Mouse (Mus musculus) erythroblast, adult 5-6 weeks (primary cell): ENCODE results near the gene Prdx2. TPM values are rescaled to one million over a fixed set of nuclear protein-coding genes. Genes with fewer than 3 reads are reported as not detected.

Experiments
- ATAC-seq: replicated peaks from 2 replicates; pipeline ENCODE4 v1.8.0; 2016; ENCODE audit warnings: moderate number of reproducible peaks, mild to moderate bottlenecking, moderate TSS enrichment, inconsistent platforms; ENCODE audit not compliant: poor library complexity, low FRiP score, severe bottlenecking
- total RNA-seq, 2 experiments: library from RNA; stranded (forward) in 1 of 2; stranded (reverse) in 1 of 2; fragments of 150-400 nt in 1 of 2; fragments of 200-764, 138-1000 nt in 1 of 2; gene quantifications; 2 replicates each; pipeline versions ENCODE4 v1.2.3 to v1.2.4; 2015 to 2017; ENCODE audit warnings: low replicate concordance in 2 of 2

Prdx2 gene
- total RNA-seq, 2 experiments from 2014 or later, result 1,430 to 2,235 TPM

GRCm38 (mm10) chr8:84976763-84977434, 7.5 kb downstream of the Prdx2 start:
- ATAC-seq, result no peak

DNA sequence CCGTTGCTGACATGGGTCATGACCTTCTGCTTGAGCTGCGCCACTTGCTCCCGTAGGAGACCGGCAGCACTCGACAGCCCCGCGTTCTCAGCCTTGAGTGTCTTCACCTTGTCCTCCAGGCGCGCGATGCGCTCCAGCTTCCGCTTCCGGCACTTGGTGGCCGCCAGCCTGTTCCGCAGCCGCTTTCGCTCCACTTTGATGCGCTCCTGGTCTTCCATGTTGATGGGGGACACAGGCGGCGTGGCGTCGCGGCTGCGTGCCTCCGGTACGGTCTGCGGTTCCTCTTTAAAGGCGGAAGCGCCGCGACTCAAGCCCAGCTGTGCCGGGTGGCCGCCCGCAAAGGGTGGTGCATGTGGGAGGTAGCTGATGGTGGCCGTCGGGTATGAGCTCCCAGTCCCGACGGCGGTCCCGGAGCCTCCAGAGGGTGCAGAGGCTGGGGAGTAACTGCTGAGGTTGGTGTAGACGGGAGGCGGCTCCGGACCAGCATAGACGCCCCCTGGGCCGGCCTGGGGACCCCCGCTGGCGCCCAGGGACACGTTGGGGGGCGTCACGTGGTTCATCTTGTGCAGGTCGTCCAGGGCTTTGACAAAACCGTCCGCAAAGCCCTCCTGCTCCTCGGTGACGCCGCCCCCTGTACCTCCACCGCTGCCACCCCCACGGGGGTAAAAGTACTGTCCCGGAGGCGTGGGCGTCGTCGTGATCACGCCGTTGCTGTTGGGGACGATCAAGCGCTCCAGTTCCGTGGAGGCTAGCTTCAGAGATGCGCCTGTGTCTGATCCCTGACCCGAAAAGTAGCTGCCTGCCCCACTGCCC, 8.3 kb downstream of the Prdx2 start:
- no peak for ATAC-seq

DNA sequence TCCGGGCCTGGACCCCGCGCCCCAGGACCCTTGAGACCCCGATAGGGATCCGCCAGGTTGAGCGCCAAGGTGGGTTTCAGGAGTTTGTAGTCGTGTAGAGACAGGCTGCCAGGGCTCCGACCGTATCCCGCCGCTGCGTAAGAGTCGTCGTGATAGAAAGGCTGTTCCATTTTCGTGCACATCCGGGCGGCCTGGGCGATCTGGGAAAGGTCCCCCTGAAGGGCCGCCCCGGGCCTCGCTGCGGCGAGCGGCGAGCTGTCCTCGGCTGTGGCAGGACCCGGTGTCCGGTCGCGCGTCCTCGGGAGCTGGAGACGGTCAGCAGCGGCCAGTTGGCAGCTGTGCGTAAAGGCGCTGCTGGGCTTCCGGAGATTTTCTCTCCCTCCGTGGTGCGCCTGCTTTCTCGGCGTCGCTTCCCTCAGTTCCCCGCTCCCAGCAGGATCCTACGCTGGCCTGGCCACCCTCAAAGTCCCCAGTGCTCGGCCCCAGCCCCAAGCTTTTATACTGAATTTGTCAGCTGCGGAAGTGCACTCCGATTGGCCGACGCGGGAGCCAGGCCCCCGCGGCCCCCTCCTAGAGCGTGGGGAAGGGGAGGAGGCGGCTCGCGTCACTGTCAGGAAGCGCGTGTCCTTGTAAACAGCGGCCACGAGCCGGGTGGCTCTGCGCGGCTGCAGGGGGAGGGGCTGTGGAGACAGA, 9.0 kb downstream of the Prdx2 start, which contains the start of gene Junb:
Gene Junb, minus strand, starts transcription at position 471 of the 693 bp plus-strand sequence.
- no peak for ATAC-seq

DNA sequence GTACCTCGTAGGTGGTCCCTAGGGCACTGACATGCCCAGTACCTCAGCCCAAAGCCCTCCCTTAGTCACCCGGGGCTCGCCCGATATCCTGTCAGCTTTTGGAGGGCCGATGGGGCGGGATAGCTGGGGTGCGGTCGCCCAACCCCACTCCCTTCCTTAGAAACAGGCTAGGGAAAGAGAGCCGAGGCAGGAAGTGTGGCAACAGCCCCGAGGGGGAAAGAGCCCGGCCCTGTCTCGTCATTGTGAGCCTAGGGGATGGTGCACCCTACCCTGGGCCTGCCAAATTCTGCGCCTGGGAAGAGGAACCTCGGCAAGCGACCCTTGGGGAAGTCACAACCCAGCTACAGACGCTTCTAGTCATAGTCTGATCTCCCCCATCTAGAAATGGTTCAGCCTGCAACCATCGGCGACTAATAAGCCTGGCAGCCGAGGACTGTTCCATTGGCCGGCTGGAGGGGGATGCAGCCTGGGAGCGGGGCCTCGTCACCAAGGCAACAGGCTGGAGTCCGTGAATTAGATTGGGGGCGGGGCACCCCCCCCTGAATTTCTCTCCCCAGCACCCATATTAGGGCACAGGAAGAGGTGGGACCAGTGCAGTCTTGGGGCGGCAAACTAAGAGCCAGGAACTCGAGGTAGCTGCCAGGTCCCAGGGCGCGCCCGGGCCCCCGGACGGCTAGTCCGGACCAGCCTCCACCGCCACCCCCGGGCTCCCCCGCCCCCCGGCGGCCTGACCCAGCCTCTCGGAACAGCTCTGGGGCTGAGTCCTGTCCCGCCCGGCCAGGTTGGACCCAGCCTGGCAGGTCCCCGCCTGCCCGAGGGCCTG, 10.4 kb downstream of the Prdx2 start:
- peak; percentile 62 for ATAC-seq

- ATAC-seq, result no peak
Observed at GRCm38 (mm10) chr8:84980622-84981358, 11.4 kb downstream of the Prdx2 start.

DNA sequence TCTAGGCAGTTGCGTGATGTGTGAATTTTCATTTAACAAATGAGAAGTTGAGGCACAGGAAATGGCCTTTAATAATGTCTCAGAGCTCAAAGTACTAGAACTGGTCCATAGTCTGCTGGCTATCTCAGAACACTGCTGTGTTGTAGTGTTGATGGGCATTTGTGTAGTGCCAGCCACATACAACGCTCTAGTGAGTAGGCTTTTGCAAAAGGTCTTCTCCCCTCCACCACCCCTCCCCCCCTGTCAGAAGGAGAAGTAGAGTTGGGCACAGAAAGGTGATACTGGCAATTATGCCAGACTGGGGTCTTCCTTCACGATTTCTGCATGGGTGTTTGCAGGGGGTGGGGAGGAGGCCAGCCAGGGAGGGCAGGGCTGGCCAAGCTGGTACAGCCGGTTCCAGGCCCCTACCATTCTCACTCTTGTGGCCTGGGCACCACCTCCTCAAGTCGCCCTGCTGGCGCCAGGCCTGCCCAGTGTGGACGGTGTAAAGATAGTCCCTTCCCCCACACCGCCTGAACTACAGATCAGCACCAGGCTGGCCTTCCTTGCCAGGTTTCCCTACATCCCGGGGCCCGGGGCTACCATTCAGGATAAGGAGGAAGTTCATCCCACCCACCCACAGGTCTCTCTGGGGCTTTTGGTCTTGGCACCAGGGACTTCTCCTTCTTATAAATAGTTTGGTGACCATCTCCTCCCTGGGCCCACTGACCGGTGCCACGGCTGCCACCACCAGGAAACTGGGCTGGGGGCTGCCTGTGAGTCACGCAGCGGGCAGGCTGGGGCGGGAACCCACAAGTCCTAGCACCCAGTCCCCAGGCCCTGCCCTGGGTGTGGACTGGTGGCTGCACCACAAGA, 12.5 kb downstream of the Prdx2 start:
- no peak for ATAC-seq

DNA sequence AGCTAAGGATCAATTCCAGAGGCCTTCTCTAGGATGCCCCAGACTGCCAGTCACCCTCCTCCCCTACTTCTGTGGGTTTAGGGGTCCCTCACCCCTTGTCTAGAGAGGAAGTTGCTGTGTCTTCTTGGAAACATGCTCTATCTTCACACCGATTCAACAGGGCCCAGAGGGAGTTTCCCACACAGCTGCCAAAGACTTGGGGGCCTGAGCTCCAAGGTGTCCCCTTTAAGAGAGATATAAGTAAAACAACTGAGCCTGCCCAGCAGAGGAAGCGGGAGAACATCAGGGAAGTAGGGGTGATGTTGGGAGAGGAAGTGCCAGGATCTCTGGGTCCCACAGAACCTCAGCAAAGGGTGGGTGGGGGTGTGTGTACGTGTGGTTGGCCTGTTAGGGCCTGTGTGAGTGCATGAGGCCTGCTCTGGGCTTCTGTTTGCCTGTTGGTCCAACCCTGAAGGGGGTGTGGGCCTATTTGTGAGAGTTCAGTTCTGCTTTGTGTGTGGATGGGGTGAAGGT, 13.2 kb downstream of the Prdx2 start:
- no peak for ATAC-seq

DNA sequence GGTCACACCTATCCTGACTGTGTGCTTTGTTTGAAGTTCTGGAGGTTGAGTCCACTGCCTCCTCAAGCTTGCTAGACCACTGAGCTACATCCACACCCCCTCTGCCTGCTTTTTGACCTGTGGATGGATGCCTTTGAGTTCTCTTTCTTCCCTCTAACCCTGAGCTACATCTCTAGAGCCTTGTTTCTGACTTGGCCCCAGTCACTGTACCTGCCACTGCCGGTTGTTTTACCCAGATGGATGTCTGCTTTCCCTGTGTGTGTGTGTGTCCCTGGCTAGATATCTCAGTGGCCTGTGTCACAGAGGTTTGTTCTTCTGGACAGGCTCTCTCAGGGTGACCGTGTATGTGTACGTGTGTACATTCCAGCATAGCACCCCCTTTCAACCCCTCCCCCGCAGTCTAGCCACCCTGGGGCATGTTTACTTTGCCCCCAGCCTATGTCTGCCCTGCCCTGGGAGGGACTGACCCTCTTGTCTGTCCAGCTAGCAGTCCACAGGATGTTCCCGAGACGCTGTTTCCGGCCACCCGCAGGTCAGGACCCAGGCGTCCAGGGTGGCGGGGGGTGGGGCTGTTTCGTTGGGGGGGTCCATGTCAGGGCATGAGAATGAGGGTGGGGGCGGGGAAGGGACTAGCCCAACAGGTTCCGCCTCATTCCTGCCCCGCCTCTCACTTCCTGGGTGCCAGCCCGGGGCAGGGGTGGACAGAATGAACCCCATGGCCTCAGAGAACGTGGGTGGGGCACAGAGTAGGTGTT, 15.1 kb downstream of the Prdx2 start:
- ATAC-seq, result no peak

DNA sequence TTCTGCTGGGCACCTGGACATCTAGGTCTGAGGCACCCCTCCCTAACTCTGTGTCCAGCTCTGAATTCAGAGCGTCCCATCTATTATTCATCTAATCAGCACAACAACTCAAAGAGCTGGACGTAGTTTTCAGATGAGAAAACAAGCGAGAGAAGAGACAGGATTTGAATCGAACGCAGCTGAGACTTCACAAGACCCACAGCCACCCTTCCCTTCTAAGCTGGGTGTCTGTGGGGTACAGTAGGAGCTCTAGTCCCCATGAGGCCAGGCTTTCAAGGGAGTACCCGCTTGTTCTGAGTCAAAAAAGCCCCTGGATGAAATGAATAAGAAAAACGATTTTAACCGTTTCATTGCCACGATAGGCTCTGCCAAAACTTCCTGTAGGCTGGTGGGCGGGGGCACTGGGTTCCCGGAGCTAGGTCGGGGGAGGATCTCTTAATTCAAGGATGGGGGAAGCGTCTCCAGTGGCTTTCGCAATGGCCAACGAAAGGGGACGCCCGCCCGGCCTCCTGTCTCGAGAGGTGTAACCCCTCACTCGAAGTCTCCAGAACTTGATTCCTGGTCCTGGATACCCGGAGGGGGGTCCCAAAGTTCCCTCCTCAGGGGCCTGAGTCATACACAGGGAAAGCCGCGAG, 15.8 kb downstream of the Prdx2 start:
- ATAC-seq, result no peak

- ATAC-seq, result peak; percentile 6; the same call in 1 of the 2 replicates
Observed at GRCm38 (mm10) chr8:84985684-84986378, 16.4 kb downstream of the Prdx2 start.

GRCm38 (mm10) chr8:84986379-84986945, 17.1 kb downstream of the Prdx2 start:
- no peak for ATAC-seq

GRCm38 (mm10) chr8:84987388-84987787, 18.0 kb downstream of the Prdx2 start:
- no peak for ATAC-seq

GRCm38 (mm10) chr8:84987903-84988302, 18.5 kb downstream of the Prdx2 start:
- ATAC-seq, result no peak

GRCm38 (mm10) chr8:84989311-84989731, 19.9 kb downstream of the Prdx2 start:
- peak; percentile 23; the same call in 1 of the 2 replicates for ATAC-seq

DNA sequence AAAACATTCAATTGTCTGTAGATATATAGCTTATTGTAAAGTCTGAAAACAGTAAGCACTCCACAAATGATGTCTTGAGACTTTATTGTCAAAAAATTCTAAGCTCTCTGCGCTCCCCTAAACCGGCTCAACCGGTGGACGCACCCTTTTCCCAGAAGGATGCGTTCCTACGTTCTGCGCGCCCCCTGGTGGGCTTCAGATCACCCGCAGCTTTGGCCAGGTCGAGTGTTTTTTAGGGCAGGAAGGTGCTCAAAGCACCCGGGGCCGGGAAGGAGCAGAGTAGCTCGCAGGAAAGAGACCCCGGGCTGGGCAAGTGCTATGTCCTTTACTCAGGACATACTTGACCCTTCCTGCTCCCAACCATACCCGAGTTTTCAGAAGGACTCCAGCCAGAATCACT, 20.4 kb downstream of the Prdx2 start:
- ATAC-seq, result peak; percentile 73

DNA sequence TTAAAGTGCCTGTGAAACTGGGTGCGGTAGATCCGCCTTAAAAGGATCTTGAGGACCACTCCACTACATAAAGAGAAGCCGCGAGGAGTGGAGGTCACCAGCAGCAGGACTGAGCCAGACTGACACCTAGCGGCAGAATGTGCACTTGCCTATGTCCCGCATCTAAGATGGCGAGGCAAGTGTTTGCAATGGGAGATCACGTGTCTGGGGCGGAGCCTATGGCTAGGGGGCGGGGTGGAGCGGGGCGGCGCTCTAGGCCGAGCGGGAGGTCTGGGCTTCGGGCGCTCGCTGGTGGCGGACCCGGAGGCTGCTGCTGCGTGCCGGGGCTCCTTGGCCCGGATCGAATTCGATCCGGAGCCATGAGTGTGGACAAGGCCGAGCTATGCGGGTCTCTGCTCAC, 21.0 kb downstream of the Prdx2 start, which contains the start of gene Hook2:
Gene Hook2, plus strand, starts transcription at position 255 of the 400 bp plus-strand sequence.
- ATAC-seq, result peak; percentile 80
